Mouse (Mus musculus): ENCODE measurements around the gene Rae1.

Rae1 gene

DNA sequence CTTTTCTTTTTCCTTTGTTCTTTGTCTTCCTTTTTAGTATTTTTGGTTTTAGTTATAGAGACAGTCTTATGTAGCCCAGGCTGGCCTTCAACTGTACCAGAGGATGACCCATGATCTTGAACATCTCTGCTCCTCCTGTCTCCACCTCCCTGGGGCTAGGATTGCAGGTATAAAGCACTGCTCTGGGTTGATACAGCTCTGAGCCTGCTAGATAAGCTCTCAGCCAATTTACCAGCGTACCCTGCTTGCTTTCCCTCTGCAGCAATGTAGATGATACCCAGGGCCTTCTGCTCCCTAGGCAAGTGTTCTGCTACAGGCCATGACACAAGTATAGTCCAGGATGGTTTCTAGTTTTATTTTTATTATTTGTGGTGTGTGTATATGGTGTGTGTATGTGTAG is 42.0 kb downstream of the Rae1 start:
- no peak for DNase-seq (ENCODE audit: low read depth, low spot score)
- no peaks in the 10 kb centered on the region; the same call in 1 of the 2 replicates for H3K36me3 ChIP-seq (ENCODE audit: control insufficient read depth, insufficient read depth, low read length, poor library complexity, severe bottlenecking)
- H3K27me3 ChIP-seq (ENCODE audit: control insufficient read depth, insufficient read depth, low read length, poor library complexity, severe bottlenecking): no peaks in the 10 kb centered on the region

DNA sequence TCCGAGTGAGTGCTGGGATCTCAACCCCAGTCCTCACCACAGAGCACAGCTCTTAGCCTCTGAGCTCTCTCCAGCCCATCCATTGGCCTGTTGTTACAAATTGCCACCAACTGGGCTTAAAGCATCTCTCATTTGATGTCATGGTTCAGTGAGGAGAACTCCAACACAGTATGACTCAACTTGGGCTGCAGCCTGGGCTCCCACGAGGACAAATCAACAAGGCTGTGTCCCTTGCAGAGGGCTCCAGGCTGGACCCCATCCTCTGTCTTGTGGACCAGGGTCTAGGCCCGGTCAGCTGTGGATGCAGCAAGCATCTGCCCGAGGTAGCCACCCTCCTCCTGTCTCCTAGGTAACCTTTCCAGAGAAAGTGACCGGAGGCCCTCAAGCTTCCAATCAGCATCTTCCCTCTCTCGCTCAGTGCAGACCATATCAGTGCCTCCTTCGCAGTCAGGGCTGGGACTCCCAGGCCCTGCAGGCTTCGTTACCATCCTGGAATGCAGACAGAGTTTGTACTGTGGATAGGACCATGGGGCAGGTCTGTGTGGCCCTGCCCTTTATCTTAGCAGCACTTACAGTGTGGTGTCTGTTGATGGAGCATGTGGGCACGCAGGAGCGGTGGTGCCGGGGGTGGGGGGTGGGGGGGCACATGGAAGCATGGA is 42.7 kb downstream of the Rae1 start:
- no peak for DNase-seq (ENCODE audit: low read depth, low spot score)
- no peaks in the 10 kb centered on the region for H3K27me3 ChIP-seq (ENCODE audit: control insufficient read depth, insufficient read depth, low read length, poor library complexity, severe bottlenecking)
- H3K36me3 ChIP-seq (ENCODE audit: control insufficient read depth, insufficient read depth, low read length, poor library complexity, severe bottlenecking): no peaks in the 10 kb centered on the region

DNA sequence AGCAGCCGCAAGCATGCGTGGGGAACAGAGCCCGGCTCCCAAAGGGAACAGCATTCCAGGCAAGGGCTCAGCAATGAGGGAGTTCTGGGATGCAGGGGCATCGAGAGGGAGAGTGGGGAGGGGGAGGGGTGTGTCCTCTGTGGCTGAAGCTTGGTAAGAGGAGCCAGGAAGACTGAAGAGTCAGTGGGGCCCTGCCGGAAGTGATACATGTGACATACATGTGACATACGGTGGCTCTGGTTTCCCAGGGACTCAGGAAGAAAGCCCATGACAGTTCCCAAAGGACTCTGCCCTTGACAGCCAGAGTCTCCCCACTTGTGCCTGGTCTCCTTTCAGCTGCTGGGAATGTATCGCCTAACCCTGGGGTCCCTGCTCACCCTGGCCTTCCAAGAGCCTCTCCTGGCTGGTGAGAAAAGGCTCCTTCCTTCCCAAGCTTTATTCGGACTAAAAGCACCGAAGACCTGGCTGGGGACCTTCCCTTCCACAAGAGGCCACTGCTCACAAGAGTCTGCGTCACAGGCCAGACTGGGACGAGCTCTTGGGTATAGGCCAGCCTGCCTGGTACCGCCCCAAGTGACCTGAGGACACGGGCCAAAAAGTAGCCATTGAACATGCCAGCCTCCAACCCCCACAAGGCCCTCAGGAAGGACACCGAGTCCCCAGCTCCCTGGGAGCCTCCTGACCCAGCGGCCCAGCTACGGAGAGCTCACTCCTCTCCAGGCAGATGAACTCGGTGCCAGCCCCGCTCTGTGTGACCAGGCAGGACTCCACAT is 44.5 kb downstream of the Rae1 start:
- Histone ChIP-seq H3K36me3 (ENCODE audit: control insufficient read depth, insufficient read depth, low read length, poor library complexity, severe bottlenecking) (no peaks in the 10 kb centered on the region), H3K27me3 (ENCODE audit: control insufficient read depth, insufficient read depth, low read length, poor library complexity, severe bottlenecking) (no peaks in the 10 kb centered on the region)
- DNase-seq (ENCODE audit: low read depth, low spot score): no peak

DNA sequence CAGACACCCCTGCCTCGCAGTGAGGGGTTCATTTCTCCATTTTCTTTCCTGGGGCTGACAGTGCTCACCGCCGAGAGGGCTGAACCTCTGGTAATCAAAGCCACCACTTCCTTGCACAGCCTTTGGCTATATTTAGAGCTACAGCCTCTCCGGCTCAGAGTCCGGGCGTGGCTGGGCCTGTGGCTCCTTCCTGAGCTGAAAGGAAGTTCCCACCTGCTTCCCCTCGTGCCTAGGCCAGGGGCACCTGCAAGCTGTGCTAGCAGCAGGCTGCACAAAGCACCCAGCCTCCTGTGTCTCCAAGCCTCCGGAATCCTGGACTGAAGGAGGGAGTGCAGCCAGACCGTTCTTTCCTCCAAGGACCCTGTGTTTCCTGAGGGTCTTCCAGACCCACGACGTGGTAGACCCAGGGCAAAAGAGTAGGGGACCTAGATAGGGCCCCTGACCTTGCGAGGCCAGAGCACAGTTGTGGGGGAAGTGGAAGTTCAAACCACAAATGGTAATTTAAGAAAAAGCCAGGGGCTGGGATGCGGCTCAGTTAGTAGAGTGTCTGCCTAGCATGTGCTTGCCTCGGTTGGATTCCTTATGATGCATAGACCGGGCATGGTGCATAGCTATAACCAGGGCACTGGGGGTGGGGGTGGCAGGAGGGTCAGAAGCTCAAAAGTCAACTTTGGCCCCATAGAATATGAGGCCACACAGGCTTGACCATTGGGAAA is 46.8 kb downstream of the Rae1 start:
- DNase-seq (ENCODE audit: low read depth, low spot score): peak; percentile 74
- Histone ChIP-seq H3K27me3 (ENCODE audit: control insufficient read depth, insufficient read depth, low read length, poor library complexity, severe bottlenecking) (no peaks in the 10 kb centered on the region), H3K36me3 (ENCODE audit: control insufficient read depth, insufficient read depth, low read length, poor library complexity, severe bottlenecking) (no peaks in the 10 kb centered on the region)

DNA sequence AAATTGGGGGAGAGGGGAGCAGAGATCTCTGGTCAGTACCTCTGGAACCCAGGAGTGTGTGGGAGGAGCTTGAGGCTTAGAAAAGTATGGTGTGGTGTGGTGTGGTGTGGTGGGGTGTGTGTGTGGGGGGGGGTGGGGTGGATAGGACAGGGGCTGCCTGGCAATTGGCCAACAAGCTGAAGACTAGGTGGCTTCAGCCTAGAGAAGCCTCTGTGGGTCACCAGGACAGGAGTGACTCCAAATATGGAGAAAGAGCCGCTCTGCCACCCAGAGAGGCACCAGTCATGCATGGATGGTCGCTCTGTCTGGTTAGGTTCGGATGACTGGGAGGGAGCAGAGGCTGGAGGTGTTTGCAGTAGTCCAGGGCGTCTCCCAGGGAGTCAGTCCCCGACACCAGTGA is 47.6 kb downstream of the Rae1 start:
- Histone ChIP-seq H3K27me3 (ENCODE audit: control insufficient read depth, insufficient read depth, low read length, poor library complexity, severe bottlenecking) (no peaks in the 10 kb centered on the region), H3K36me3 (ENCODE audit: control insufficient read depth, insufficient read depth, low read length, poor library complexity, severe bottlenecking) (no peaks in the 10 kb centered on the region)
- no peak for DNase-seq (ENCODE audit: low read depth, low spot score)

DNA sequence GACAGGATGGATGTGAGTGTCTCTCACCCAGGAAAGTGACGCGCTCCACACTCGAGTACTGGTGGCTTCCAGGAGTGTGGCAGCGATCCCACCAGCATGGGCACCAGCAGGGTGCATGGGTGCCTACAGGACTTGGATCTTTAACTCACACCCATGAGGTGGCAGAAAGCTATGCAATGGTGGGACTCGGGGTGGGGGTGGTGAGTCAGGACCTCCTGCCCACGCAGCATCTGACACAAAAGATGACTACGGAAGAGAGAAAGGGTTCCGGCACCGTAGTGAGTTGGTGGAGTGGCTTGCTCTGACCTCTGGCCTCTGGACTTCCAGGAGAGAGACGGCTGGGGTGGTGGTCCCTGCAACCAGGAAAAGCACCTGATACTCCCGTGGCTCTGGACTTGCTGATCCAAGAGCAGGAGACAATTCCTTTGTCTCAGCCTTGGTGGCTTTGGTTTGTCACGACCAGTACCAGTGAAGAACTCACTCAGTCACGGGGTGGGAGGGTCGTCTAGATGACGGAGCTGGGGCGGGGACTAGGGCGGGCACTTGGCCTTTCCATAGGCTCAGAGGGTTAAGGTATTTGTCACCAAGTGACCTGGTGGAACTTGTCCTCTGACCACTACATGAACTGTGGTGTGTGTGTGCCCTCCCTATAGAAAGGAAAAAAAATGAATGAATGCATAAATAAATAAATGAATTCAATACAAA is 48.3 kb downstream of the Rae1 start:
- Histone ChIP-seq H3K27me3 (ENCODE audit: control insufficient read depth, insufficient read depth, low read length, poor library complexity, severe bottlenecking) (no peaks in the 10 kb centered on the region), H3K36me3 (ENCODE audit: control insufficient read depth, insufficient read depth, low read length, poor library complexity, severe bottlenecking) (no peaks in the 10 kb centered on the region)
- no peak for DNase-seq (ENCODE audit: low read depth, low spot score)

DNA sequence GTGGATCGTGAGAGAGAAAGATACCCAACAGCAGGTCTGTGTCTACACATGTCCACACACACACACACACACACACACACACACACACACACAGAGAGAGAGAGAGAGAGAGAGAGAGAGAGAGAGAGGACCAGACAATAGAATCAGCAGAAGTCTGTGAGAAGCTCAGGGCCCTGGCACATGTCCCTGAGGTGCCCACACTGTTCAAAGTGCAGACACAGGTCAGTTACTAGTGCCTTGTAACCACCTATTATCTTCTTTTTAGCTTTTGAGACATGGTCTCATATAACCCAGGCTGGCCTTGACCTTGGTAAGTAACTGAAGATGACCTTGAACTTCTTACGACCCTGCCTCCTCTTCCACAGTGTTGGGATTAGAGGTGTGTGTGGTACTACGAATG is 49.3 kb downstream of the Rae1 start:
- DNase-seq (ENCODE audit: low read depth, low spot score): no peak
- H3K27me3 ChIP-seq (ENCODE audit: control insufficient read depth, insufficient read depth, low read length, poor library complexity, severe bottlenecking): no peaks in the 10 kb centered on the region

DNA sequence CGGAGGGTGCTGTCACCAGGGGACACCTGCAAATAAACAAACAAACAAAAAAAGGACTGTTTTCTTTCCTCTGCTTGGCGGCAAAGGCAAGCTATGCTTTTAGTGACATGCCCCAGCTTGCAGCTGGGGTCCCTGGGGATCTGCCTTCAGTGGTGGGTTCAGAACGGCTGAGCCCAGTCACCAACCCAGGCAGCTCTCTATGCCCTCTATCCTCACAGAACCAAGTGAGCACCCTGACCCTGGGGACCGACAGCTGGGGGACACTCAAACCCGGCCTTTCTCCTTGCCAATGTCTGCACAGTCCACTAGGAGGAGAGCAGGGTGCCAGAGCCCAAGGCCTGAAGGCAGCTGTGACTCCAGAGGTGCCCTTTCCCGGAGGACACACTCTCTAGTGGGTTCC is 49.9 kb downstream of the Rae1 start:
- peak; percentile 62 for DNase-seq (ENCODE audit: low read depth, low spot score)
- Histone ChIP-seq H3K27me3 (ENCODE audit: control insufficient read depth, insufficient read depth, low read length, poor library complexity, severe bottlenecking) (no peaks in the 10 kb centered on the region), H3K36me3 (ENCODE audit: control insufficient read depth, insufficient read depth, low read length, poor library complexity, severe bottlenecking) (no peaks in the 10 kb centered on the region)

More for the DNA sequence above, 49.3 kb downstream of the Rae1 start:
- H3K36me3 ChIP-seq (ENCODE audit: control insufficient read depth, insufficient read depth, low read length, poor library complexity, severe bottlenecking): no peaks in the 10 kb centered on the region

DNA sequence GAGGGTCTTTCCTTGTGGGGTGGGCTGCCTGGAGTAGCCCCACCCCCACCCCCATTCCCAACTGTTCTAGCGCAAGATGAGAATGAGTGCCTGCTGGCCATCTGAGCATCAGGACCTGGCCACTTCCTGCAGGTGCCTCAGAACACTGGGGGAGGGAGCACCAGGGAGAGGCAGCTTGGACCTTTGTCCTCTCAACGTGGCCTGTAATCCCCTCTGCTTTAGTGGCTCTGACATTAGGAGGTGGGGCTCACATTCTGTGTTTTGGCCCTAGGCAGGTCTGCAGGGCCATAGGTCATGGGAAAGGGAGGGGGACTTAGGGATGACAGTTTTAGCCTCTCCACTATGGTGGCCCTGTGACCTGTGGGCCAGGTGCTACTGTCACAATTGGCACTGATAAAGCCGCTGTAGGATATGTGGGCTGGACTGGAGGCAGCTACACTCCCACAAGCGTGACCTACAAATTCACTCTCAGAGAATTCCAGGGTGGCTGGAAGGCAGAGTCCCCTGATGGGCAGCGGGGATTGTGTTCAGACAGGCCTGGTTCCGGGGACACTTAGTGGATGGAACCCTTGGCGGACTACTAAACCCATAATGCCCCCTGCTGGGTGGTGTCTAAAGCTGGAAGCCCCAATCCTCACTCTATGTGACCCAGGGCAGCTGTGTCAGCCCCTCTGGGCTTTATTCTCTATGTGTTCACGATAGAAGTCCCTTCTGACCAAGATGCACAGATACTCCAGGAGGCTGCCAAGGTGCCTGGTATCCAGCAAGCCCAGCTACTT is 50.9 kb downstream of the Rae1 start:
- DNase-seq (ENCODE audit: low read depth, low spot score): no peak
- Histone ChIP-seq H3K27me3 (ENCODE audit: control insufficient read depth, insufficient read depth, low read length, poor library complexity, severe bottlenecking) (no peaks in the 10 kb centered on the region), H3K36me3 (ENCODE audit: control insufficient read depth, insufficient read depth, low read length, poor library complexity, severe bottlenecking) (no peaks in the 10 kb centered on the region)

DNA sequence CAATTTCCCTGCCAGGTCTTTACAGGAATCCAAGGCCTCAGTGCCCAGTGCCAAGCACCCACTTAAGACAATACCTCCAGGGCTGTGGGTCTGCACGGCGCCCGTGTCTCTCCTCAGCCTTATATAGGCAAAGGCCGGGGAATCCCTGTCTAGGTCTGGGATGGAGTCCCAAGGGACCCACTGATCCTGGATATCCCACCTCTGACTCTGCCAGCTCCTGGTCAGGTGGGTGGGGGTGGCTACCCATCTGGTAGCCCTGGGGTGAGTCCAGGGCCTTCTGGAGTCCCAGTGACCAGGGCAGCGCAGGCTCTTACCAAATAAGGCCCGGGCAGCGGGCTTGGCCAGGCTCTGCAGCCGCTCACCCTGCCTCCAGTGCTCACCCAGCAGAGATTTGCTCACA is 53.0 kb downstream of the Rae1 start:
- DNase-seq (ENCODE audit: low read depth, low spot score): no peak
- no peaks in the 10 kb centered on the region for H3K27me3 ChIP-seq (ENCODE audit: control insufficient read depth, insufficient read depth, low read length, poor library complexity, severe bottlenecking)
- H3K36me3 ChIP-seq (ENCODE audit: control insufficient read depth, insufficient read depth, low read length, poor library complexity, severe bottlenecking): no peaks in the 10 kb centered on the region

DNA sequence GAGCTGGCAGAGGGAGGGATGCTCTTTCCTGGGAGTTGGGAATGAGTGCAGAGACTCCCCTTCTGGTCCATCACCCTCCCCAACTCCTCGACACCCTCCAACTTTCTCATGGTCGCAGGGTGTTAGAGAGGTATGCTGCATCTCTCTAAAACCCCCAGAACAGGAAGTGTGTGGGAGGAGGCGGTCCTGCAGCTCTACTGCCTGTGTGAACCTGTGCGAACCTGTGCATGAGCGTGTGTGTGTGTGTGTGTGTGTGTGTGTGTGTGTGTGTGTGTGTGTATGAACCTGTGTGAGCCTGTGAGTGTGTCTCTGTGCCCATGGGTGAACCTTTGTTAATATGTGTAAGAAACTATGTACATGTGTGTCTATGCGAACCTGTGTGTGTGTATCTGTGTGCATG is 53.9 kb downstream of the Rae1 start:
- Histone ChIP-seq H3K27me3 (ENCODE audit: control insufficient read depth, insufficient read depth, low read length, poor library complexity, severe bottlenecking) (no peaks in the 10 kb centered on the region), H3K36me3 (ENCODE audit: control insufficient read depth, insufficient read depth, low read length, poor library complexity, severe bottlenecking) (no peaks in the 10 kb centered on the region)
- DNase-seq (ENCODE audit: low read depth, low spot score): peak; percentile 81

DNA sequence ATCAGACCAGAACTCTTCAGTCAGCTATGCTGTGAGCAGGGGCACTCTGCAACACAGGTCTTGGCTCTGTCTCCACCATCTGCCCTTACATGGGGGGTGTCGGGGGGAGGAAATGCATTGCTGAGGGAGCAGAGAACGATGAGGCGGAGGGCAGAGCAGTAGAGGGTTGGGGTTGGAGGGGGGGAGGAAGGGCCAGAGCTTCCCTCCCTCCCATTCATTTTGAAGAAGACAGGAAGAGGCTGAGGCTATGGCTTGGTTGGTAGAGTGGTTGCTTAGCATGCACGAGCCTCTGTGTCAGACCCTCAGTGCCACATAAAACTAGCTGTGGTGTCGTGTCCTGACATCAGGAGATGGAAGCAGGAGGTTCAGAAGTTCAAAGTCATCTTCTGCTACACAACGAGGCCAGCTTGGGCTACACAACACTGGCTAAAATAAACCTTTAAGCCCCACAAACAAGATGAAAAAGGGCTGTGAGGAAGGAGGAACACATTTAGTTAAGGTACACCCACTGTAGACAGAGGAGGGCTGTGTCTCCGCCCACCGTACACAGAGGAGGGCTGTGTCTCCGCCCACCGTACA is 56.5 kb downstream of the Rae1 start:
- peak; percentile 46 for DNase-seq (ENCODE audit: low read depth, low spot score)
- H3K36me3 ChIP-seq (ENCODE audit: control insufficient read depth, insufficient read depth, low read length, poor library complexity, severe bottlenecking): no peaks in the 10 kb centered on the region

DNA sequence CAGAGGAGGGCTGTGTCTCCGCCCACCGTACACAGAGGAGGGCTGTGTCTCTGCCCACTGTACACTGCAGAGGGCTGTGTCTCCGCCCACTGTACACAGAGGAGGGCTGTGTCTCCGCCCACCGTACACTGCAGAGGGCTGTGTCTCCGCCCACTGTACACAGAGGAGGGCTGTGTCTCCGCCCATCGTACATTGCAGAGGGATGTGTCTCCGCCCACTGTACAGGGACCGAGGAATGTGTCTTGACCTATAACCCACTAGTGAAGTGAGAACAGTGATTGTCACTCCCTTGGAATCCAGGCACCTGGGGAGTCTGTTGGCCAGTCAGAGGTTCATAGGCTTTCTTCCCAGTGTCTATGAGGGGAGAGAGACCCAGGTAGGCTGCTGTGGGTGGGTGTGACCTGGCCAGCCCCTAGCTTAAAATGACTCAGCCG is 57.0 kb downstream of the Rae1 start:
- Histone ChIP-seq H3K27me3 (ENCODE audit: control insufficient read depth, insufficient read depth, low read length, poor library complexity, severe bottlenecking) (no peaks in the 10 kb centered on the region), H3K36me3 (ENCODE audit: control insufficient read depth, insufficient read depth, low read length, poor library complexity, severe bottlenecking) (no peaks in the 10 kb centered on the region)
- peak; percentile 55 for DNase-seq (ENCODE audit: low read depth, low spot score)

More for the DNA sequence above, 56.5 kb downstream of the Rae1 start:
- no peaks in the 10 kb centered on the region for H3K27me3 ChIP-seq (ENCODE audit: control insufficient read depth, insufficient read depth, low read length, poor library complexity, severe bottlenecking)

DNA sequence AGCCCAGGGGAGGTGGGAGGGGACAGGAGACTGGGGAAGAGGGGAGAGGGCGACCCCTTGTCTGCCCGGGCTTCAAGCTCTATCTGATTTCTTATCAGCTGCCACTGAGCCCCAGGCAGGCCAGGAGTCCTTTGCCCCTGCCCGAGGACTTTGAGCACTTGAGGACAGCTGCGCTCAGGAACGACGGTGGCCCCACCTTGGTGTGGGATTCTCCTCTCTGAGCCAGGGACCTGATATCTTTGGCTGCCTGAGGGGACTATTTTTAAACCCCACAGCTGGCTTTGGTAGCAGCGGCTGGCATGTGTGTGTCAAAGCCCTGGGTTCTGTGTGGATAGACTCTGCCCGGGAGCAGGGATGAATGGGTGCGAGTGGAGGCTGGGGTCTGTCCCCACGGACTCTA is 57.7 kb downstream of the Rae1 start:
- H3K27me3 ChIP-seq (ENCODE audit: control insufficient read depth, insufficient read depth, low read length, poor library complexity, severe bottlenecking): no peaks in the 10 kb centered on the region
- no peak for DNase-seq (ENCODE audit: low read depth, low spot score)

More for the DNA sequence above, 57.7 kb downstream of the Rae1 start:
- no peaks in the 10 kb centered on the region for H3K36me3 ChIP-seq (ENCODE audit: control insufficient read depth, insufficient read depth, low read length, poor library complexity, severe bottlenecking)

Measured in splenic B cell, adult 2 months (primary cell).